Mouse (Mus musculus): ENCODE measurements around the gene Abca4. TPM values are rescaled to one million over a fixed set of nuclear protein-coding genes. Genes with fewer than 3 reads are reported as not detected.

The Abca4 gene
- polyA plus RNA-seq (2015; fragmentation: Nextera tagmentation; extraction: Ambion mirVana), result 1.3 and 1.5 TPM in 2 replicates

- Histone ChIP-seq H3K27me3 (peaks cover 9% of the 10 kb centered on the region), H3K9me3 (no peaks in the 10 kb centered on the region), H3K36me3 (no peaks in the 10 kb centered on the region), H3K27ac (no peak within 1 kb of the TSS), H3K4me1 (peaks cover 44% of the 10 kb centered on the region), H3K4me3 (no peak within 1 kb of the TSS), H3K4me2 (no peak within 1 kb of the TSS), H3K9ac (no peak within 1 kb of the TSS; the same call in 1 of the 2 replicates)
- WGBS, result 31% methylated on average over 26 of the region's 26 CpGs
- ATAC-seq (ENCODE audit: borderline replicate concordance, extremely low read depth, low FRiP score, low TSS enrichment), result no peak
Observed at GRCm38 (mm10) chr3:122043799-122044547, at the start of gene Abca4. TSS of gene Abca4 (plus strand) at chr3:122044443.

DNA sequence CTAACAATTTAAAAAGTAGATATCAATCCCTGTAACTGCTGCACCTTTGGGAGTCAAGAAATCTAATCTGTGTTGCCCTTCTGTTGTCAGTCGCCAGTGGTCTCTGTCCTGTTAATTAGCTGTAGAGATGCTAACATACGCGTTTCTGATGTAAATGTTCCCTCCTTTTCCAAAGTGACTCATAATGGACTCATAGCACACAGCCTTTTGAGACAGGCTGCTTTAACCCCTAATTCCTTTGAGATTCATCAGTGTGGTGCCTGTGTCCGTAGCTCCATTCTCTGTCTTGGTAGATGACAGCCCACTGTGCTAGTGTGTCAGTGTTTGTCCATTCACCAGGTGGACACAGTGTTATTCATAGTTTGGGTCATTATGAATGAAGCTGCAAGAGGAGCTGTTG is 49.1 kb upstream of the Abca4 start:
- no peak overlapping the region for H3K4me3 ChIP-seq
- H3K27me3 ChIP-seq, result no peaks in the 10 kb centered on the region
- H3K9me3 ChIP-seq, result no peaks in the 10 kb centered on the region
- H3K36me3 ChIP-seq, result peaks cover 38% of the 10 kb centered on the region
- H3K4me2 ChIP-seq, result no peak overlapping the region
- 82% methylated on average over 4 of the region's 4 CpGs for WGBS
- no peak overlapping the region for H3K27ac ChIP-seq
- H3K9ac ChIP-seq, result no peak overlapping the region
- H3K4me1 ChIP-seq, result no peaks in the 10 kb centered on the region
- ATAC-seq (ENCODE audit: borderline replicate concordance, extremely low read depth, low FRiP score, low TSS enrichment), result no peak

- Histone ChIP-seq H3K27ac (no peak overlapping the region), H3K36me3 (peaks cover 31% of the 10 kb centered on the region), H3K9ac (no peak overlapping the region), H3K9me3 (no peaks in the 10 kb centered on the region), H3K4me1 (peaks cover 5% of the 10 kb centered on the region), H3K27me3 (no peaks in the 10 kb centered on the region), H3K4me2 (no peak overlapping the region), H3K4me3 (no peak overlapping the region)
- no peak for ATAC-seq (ENCODE audit: borderline replicate concordance, extremely low read depth, low FRiP score, low TSS enrichment)
- WGBS, result 82% methylated on average over 2 of the region's 2 CpGs
Observed at GRCm38 (mm10) chr3:121999934-122000333, 44.3 kb upstream of the Abca4 start.

- peaks cover 26% of the 10 kb centered on the region for H3K36me3 ChIP-seq
- H3K4me2 ChIP-seq, result no peak overlapping the region
- H3K27me3 ChIP-seq, result no peaks in the 10 kb centered on the region
- peaks cover 5% of the 10 kb centered on the region for H3K4me1 ChIP-seq
- H3K4me3 ChIP-seq, result no peak overlapping the region
- no peak overlapping the region for H3K9ac ChIP-seq
- ATAC-seq (ENCODE audit: borderline replicate concordance, extremely low read depth, low FRiP score, low TSS enrichment), result no peak
- no peaks in the 10 kb centered on the region for H3K9me3 ChIP-seq
- no peak overlapping the region for H3K27ac ChIP-seq
- WGBS, result 48% methylated on average over 6 of the region's 6 CpGs
Observed at GRCm38 (mm10) chr3:122001568-122001967, 42.7 kb upstream of the Abca4 start.

DNA sequence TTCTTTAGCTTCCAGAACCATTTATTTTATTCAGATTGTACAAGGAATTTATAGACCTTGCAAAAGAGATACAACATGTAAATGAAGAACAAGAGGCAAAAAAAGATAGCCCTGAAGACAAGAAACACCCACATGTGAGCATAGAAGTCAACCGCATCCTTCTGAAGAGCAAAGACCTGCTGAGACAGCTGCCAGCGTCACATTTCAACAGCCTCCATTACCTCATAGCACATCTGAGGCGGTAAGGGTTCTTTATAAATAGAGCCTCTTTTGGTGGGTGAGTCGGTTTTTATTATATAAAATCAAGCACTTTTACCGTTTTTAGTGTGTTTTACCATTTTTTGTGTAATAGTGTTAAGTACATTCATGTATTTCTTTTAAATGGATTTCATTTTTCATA is 34.4 kb upstream of the Abca4 start:
- no peak overlapping the region for H3K27ac ChIP-seq
- H3K4me1 ChIP-seq, result no peaks in the 10 kb centered on the region
- no peak overlapping the region for H3K9ac ChIP-seq
- H3K27me3 ChIP-seq, result no peaks in the 10 kb centered on the region
- H3K4me3 ChIP-seq, result no peak overlapping the region
- H3K36me3 ChIP-seq, result peaks cover 61% of the 10 kb centered on the region
- H3K4me2 ChIP-seq, result no peak overlapping the region
- no peak for ATAC-seq (ENCODE audit: borderline replicate concordance, extremely low read depth, low FRiP score, low TSS enrichment)
- WGBS, result 84% methylated on average over 5 of the region's 5 CpGs
- no peaks in the 10 kb centered on the region for H3K9me3 ChIP-seq

- Histone ChIP-seq H3K4me3 (no peak overlapping the region), H3K9ac (no peak overlapping the region), H3K9me3 (no peaks in the 10 kb centered on the region), H3K27ac (no peak overlapping the region), H3K36me3 (peaks cover 63% of the 10 kb centered on the region), H3K27me3 (no peaks in the 10 kb centered on the region), H3K4me1 (no peaks in the 10 kb centered on the region), H3K4me2 (no peak overlapping the region)
- no peak for ATAC-seq (ENCODE audit: borderline replicate concordance, extremely low read depth, low FRiP score, low TSS enrichment)
- WGBS, result 71% methylated on average over 5 of the region's 5 CpGs
Observed at GRCm38 (mm10) chr3:122010292-122010691, 34.0 kb upstream of the Abca4 start.

DNA sequence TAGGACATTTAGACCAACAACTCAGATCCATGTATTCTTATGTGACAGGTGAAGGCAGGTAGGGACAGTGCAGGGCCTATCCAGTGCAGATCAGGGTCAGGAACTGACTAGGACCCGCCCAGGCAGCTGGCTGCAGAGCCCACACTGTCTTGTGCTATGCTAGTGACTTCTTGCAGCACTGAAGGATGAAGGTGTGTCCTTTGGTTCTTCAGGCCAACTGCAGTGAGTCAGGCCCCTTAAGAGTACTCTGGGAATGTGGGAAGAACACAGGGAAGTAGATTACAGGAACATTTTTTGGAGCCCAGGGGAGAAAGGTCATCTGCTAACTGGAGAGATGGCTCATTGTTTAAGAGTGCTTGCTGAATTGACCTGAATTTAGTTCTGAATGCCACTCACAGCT is 31.8 kb upstream of the Abca4 start:
- Histone ChIP-seq H3K4me3 (no peak overlapping the region), H3K36me3 (peaks cover 67% of the 10 kb centered on the region), H3K9me3 (no peaks in the 10 kb centered on the region), H3K27me3 (no peaks in the 10 kb centered on the region), H3K9ac (no peak overlapping the region), H3K4me1 (no peaks in the 10 kb centered on the region), H3K27ac (no peak overlapping the region), H3K4me2 (no peak overlapping the region)
- no peak; the same call in 1 of the 2 replicates for ATAC-seq (ENCODE audit: borderline replicate concordance, extremely low read depth, low FRiP score, low TSS enrichment)
- 66% methylated on average over 1 of the region's 1 CpGs for WGBS

- H3K27me3 ChIP-seq, result no peaks in the 10 kb centered on the region
- ATAC-seq (ENCODE audit: borderline replicate concordance, extremely low read depth, low FRiP score, low TSS enrichment), result no peak
- no peak overlapping the region for H3K4me3 ChIP-seq
- peaks cover 4% of the 10 kb centered on the region; the same call in 1 of the 2 replicates for H3K4me1 ChIP-seq
- no peak overlapping the region for H3K4me2 ChIP-seq
- H3K36me3 ChIP-seq, result peaks cover 23% of the 10 kb centered on the region
- WGBS, result 93% methylated on average over 7 of the region's 7 CpGs
- no peak overlapping the region for H3K27ac ChIP-seq
- H3K9me3 ChIP-seq, result no peaks in the 10 kb centered on the region
- no peak overlapping the region for H3K9ac ChIP-seq
Observed at GRCm38 (mm10) chr3:122018421-122018820, 25.8 kb upstream of the Abca4 start.

DNA sequence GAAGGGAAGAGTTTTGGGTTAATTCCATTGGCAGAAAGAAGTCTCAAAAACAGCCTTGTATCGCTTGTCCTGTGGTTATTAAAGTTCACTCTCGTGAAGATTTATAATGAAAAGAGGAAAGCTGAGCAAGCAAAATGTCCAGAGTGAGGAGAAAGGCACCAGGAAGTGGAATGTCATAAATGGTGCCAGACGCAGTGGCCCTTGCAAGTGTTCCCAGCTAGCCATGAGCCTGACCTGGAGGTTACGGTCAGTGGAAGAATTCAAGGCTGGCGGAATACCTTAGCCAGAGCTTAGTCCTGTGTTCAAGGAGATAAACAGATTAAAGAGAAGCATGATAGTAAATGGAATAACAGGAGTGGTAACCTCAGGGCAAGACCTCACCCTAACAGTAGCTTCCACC is 25.1 kb upstream of the Abca4 start:
- Histone ChIP-seq H3K27me3 (no peaks in the 10 kb centered on the region), H3K36me3 (peaks cover 20% of the 10 kb centered on the region), H3K9ac (no peak overlapping the region), H3K27ac (no peak overlapping the region), H3K4me3 (no peak overlapping the region), H3K9me3 (no peaks in the 10 kb centered on the region), H3K4me1 (peaks cover 4% of the 10 kb centered on the region; the same call in 1 of the 2 replicates), H3K4me2 (no peak overlapping the region)
- WGBS, result 85% methylated on average over 5 of the region's 5 CpGs
- ATAC-seq (ENCODE audit: borderline replicate concordance, extremely low read depth, low FRiP score, low TSS enrichment), result no peak

DNA sequence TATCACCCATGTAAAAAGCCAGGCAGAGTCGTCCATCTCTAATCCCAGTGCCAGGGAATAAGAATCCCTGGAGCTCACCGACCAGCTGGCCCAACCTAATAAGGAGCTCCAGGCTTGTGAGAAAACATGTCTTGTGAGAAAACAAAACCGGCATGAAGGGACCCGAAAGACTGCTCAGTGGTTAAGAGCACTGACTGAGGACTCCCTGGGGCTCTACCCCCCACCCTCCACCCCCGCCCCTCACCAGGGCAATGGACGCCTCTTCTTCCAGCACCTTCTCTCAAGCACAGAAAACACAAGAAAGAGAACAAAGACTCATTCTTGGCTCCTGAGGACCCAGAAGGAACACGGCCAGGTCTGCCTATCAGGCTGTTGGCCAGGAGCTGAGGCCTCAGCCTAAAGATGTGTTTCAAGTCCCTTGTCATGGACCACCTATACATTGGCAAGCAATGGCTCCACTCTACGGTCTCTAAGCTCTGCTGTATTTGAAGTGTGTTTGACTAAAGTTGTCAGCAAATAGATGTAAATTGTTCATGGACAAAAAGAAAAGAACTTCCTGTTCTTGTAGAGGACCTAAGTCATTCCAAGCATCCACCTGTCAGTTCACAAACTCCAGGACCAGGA is 23.1 kb upstream of the Abca4 start:
- Histone ChIP-seq H3K27ac (no peak overlapping the region), H3K4me1 (peaks cover 4% of the 10 kb centered on the region; the same call in 1 of the 2 replicates), H3K27me3 (no peaks in the 10 kb centered on the region), H3K4me3 (no peak overlapping the region), H3K36me3 (peaks cover 9% of the 10 kb centered on the region), H3K4me2 (no peak overlapping the region), H3K9me3 (no peaks in the 10 kb centered on the region), H3K9ac (no peak overlapping the region)
- WGBS, result 56% methylated on average over 8 of the region's 8 CpGs
- peak; percentile 74 for ATAC-seq (ENCODE audit: borderline replicate concordance, extremely low read depth, low FRiP score, low TSS enrichment)

DNA sequence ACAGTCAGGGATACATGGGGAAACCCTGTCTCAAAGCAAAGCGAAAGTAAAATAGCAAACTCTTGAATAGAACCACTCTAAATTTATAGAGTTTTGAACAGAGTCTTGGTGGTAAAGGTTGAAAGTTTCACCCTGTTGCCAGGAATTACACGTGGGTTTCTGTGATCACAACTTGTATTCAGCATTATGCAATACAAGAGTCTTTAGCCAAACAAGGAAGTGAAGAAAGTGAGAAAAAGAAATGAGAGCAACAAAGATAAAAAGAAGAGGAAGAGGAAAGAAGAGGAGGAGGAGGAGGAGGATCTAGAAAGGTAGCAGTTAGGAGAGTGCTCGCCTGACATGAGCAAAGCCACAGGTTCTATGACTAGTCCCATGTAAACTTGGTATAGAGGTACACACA is 21.9 kb upstream of the Abca4 start:
- WGBS, result 71% methylated on average over 3 of the region's 3 CpGs
- H3K36me3 ChIP-seq, result no peaks in the 10 kb centered on the region; the same call in 1 of the 2 replicates
- peaks cover 8% of the 10 kb centered on the region; the same call in 1 of the 2 replicates for H3K4me1 ChIP-seq
- H3K9ac ChIP-seq, result no peak overlapping the region
- no peaks in the 10 kb centered on the region for H3K27me3 ChIP-seq
- ATAC-seq (ENCODE audit: borderline replicate concordance, extremely low read depth, low FRiP score, low TSS enrichment), result no peak
- no peaks in the 10 kb centered on the region for H3K9me3 ChIP-seq
- H3K4me3 ChIP-seq, result no peak overlapping the region
- H3K4me2 ChIP-seq, result no peak overlapping the region
- H3K27ac ChIP-seq, result no peak overlapping the region

DNA sequence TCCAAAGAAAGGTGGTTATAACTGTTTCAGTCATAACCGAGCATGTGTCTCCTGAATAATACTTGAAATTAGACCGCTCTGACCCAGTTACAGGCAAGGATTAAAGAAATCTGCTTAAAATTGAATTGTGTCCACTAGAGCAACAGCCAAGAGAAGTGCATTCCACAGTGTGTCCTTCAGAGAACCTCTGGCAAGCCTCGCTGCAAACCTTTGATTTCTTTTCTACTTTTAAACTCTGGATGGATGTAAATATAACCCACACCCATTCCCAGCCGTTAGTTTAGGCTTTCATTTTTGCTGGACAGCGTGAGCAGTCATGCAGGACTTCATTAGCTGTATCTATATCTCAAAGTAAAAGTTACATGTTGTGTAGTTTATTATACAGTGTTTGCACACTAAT is 17.6 kb upstream of the Abca4 start:
- H3K4me2 ChIP-seq, result peak overlapping the region; percentile 8; the same call in 1 of the 2 replicates

More for the DNA sequence above, 17.6 kb upstream of the Abca4 start:
- ATAC-seq (ENCODE audit: borderline replicate concordance, extremely low read depth, low FRiP score, low TSS enrichment), result no peak
- Histone ChIP-seq H3K27ac (peak overlapping the region; percentile 50), H3K27me3 (no peaks in the 10 kb centered on the region), H3K4me3 (no peak overlapping the region), H3K36me3 (no peaks in the 10 kb centered on the region), H3K9me3 (no peaks in the 10 kb centered on the region), H3K4me1 (0 out of 2 replicates have a peak, but pooled peaks cover 3% of the 10 kb centered on the region), H3K9ac (no peak overlapping the region)
- 35% methylated on average over 5 of the region's 5 CpGs for WGBS

Data from lung, embryonic 15.5 days (tissue).